Mouse (Mus musculus) CH12.LX (cell line): Measurements from ENCODE around the gene Scgb1a1. TPM values are rescaled to one million over a fixed set of nuclear protein-coding genes. Genes with fewer than 3 reads are reported as not detected.
"Not testable (repeated sequence)": the region's sequence is repeated elsewhere in the genome, so short reads cannot be mapped to it uniquely, and the experiment has no call there.

Experiments used
- DNase-seq: peaks from one replicate; pipeline ENCODE4 v3.0.0-alpha.2; 2013; ENCODE audit errors: extremely low read depth
- H3K27ac ChIP-seq: 2 replicates; pipeline ENCODE4 v1.5.1; 2012; ENCODE audit warnings: low read depth, mild to moderate bottlenecking, control low read depth, moderate library complexity; ENCODE audit not compliant: insufficient read depth
- H3K27me3 ChIP-seq: replicated peaks from 2 replicates; pipeline ENCODE3; 2012; ENCODE audit warnings: inconsistent platforms
- H3K36me3 ChIP-seq, 2 experiments: replicated peaks in 1 of 2; 2 replicates each; pipeline versions ENCODE3 to v1.6.1; 2012; ENCODE audit warnings: inconsistent platforms in 1 of 2, low read length in 1 of 2, mild to moderate bottlenecking in 1 of 2, mixed read lengths in 1 of 2, moderate library complexity in 1 of 2; ENCODE audit not compliant: control insufficient read depth in 1 of 2, insufficient read depth in 1 of 2
- H3K4me1 ChIP-seq, 2 experiments: 2 replicates each; pipeline ENCODE4 v1.6.1; 2012; ENCODE audit warnings: inconsistent platforms in 1 of 2, moderate library complexity in 1 of 2; ENCODE audit not compliant: insufficient read depth in 2 of 2, control insufficient read depth in 1 of 2
- H3K4me2 ChIP-seq: 2 replicates; pipeline ENCODE4 v1.6.1; 2012; ENCODE audit warnings: low read depth, mild to moderate bottlenecking, control low read depth; ENCODE audit not compliant: poor library complexity, insufficient read depth, severe bottlenecking
- H3K4me3 ChIP-seq, 3 experiments: fragments of 150-350 bp in 1 of 3; sonication (generic) in 1 of 3; replicated peaks in 1 of 3; 2 replicates each; pipeline versions ENCODE3 to v1.5.1; 2011 to 2012; ENCODE audit warnings: low read depth in 2 of 3, low read length in 2 of 3, mild to moderate bottlenecking in 2 of 3, moderate library complexity in 2 of 3, control low read depth in 1 of 3, improper control_type of control experiment in 1 of 3, inconsistent platforms in 1 of 3, mixed read lengths in 1 of 3; ENCODE audit not compliant: poor library complexity in 1 of 3
- H3K79me2 ChIP-seq: replicated peaks from 2 replicates; pipeline ENCODE4 v1.6.1; 2012; ENCODE audit warnings: mild to moderate bottlenecking, moderate library complexity; ENCODE audit not compliant: control insufficient read depth, poor library complexity, insufficient read depth, severe bottlenecking; ENCODE audit errors: extremely low read depth
- H3K9ac ChIP-seq: 2 replicates; pipeline ENCODE4 v1.6.1; 2012; ENCODE audit warnings: low read depth, mild to moderate bottlenecking, control low read depth, moderate library complexity; ENCODE audit not compliant: insufficient read depth
- H3K9me3 ChIP-seq: replicated peaks from 2 replicates; pipeline ENCODE3; 2012; ENCODE audit warnings: low read length, inconsistent platforms, mixed read lengths
- BHLHE40 ChIP-seq: IDR thresholded peaks from 2 replicates; pipeline ENCODE4 v1.6.1; 2011; ENCODE audit warnings: mild to moderate bottlenecking, low read depth, low read length, improper control_type of control experiment
- CHD1 ChIP-seq: IDR thresholded peaks from 2 replicates; pipeline ENCODE4 v1.6.1; 2012; ENCODE audit warnings: low read depth, low read length, improper control_type of control experiment, inconsistent platforms
- E2F4 ChIP-seq: IDR thresholded peaks from 2 replicates; pipeline ENCODE4 v1.6.1; 2011; ENCODE audit warnings: low read depth, low read length, improper control_type of control experiment; ENCODE audit not compliant: insufficient replicate concordance
- ELF1 ChIP-seq: IDR thresholded peaks from 2 replicates; pipeline ENCODE4 v1.6.1; 2014; ENCODE audit warnings: low read depth, mild to moderate bottlenecking, inconsistent platforms, low read length, improper control_type of control experiment
- EP300 ChIP-seq: IDR thresholded peaks from 2 replicates; pipeline ENCODE4 v1.6.1; 2011; ENCODE audit warnings: low read length, improper control_type of control experiment
- ETS1 ChIP-seq: conservative IDR thresholded peaks from 2 replicates; pipeline ENCODE4 v1.6.1; 2012; ENCODE audit warnings: low read depth, mild to moderate bottlenecking, inconsistent platforms, low read length, improper control_type of control experiment, moderate library complexity
- IRF4 ChIP-seq: IDR thresholded peaks from 2 replicates; pipeline ENCODE4 v1.6.1; 2014; ENCODE audit warnings: low read depth, mild to moderate bottlenecking, inconsistent platforms, low read length, improper control_type of control experiment
- JUN ChIP-seq: IDR thresholded peaks from 2 replicates; pipeline ENCODE4 v1.6.1; 2011; ENCODE audit warnings: low read depth, mild to moderate bottlenecking, low read length, improper control_type of control experiment, moderate library complexity; ENCODE audit not compliant: insufficient read depth
- JUND ChIP-seq: conservative IDR thresholded peaks from 2 replicates; pipeline ENCODE4 v1.6.1; 2011; ENCODE audit warnings: low read depth, low read length, improper control_type of control experiment
- KAT2A ChIP-seq: IDR thresholded peaks from 2 replicates; pipeline ENCODE4 v1.6.1; 2012; ENCODE audit warnings: low read length, improper control_type of control experiment, inconsistent platforms; ENCODE audit not compliant: insufficient replicate concordance
- MAX ChIP-seq: IDR thresholded peaks from 2 replicates; pipeline ENCODE4 v1.6.1; 2011; ENCODE audit warnings: low read length, improper control_type of control experiment
- MEF2A ChIP-seq: IDR thresholded peaks from 2 replicates; pipeline ENCODE4 v1.6.1; 2014; ENCODE audit warnings: low read depth, mild to moderate bottlenecking, inconsistent platforms, low read length, improper control_type of control experiment, borderline replicate concordance
- POLR2A ChIP-seq: IDR thresholded peaks from 2 replicates; pipeline ENCODE4 v1.6.1; 2011; ENCODE audit warnings: low read depth, mild to moderate bottlenecking, improper control_type of control experiment, low read length
- POLR2AphosphoS2 ChIP-seq: IDR thresholded peaks from 2 replicates; pipeline ENCODE4 v1.6.1; 2011; ENCODE audit warnings: low read depth, low read length, improper control_type of control experiment
- RCOR1 ChIP-seq: conservative IDR thresholded peaks from 2 replicates; pipeline ENCODE4 v1.6.1; 2012; ENCODE audit warnings: low read depth, mild to moderate bottlenecking, inconsistent platforms, low read length, improper control_type of control experiment
- TCF12 ChIP-seq: IDR thresholded peaks from 2 replicates; pipeline ENCODE4 v1.6.1; 2014; ENCODE audit warnings: low read depth, mild to moderate bottlenecking, inconsistent platforms, low read length, improper control_type of control experiment
- UBTF ChIP-seq: IDR thresholded peaks from 2 replicates; pipeline ENCODE4 v1.6.1; 2012; ENCODE audit warnings: low read depth, mild to moderate bottlenecking, inconsistent platforms, low read length, improper control_type of control experiment, moderate library complexity
- USF2 ChIP-seq: conservative IDR thresholded peaks from 2 replicates; pipeline ENCODE4 v1.6.1; 2011; ENCODE audit warnings: low read depth, low read length, improper control_type of control experiment
- ZC3H11A ChIP-seq: IDR thresholded peaks from 2 replicates; pipeline ENCODE4 v1.6.1; 2012; ENCODE audit warnings: low read depth, mild to moderate bottlenecking, inconsistent platforms, low read length, improper control_type of control experiment
- ZMIZ1 ChIP-seq: IDR thresholded peaks from 2 replicates; pipeline ENCODE4 v1.6.1; 2012; ENCODE audit warnings: low read depth, mild to moderate bottlenecking, inconsistent platforms, low read length, improper control_type of control experiment
- dilution Hi-C: fragments of 300-500 bp; cut with MboI; formaldehyde crosslinking; loops from 2 replicates; pipeline ENCODE4 v1.14.3; 2020; ENCODE audit warnings: low sequenced_read_pairs; ENCODE audit not compliant: extremely low pct_unique_long_range_greater_than_20kb, extremely low pct_ligation_motif_present
- in situ Hi-C: fragments of 300-500 bp; cut with MboI; formaldehyde crosslinking; loops from 3 replicates; pipeline ENCODE4 v1.14.3; 2019; ENCODE audit warnings: low sequenced_read_pairs, low pct_ligation_motif_present, low pct_unique_long_range_greater_than_20kb, mixed read lengths
- polyA plus RNA-seq: library from polyadenylated mRNA; unstranded; fragments of >175 nt; gene quantifications from 2 replicates; pipeline ENCODE4 v1.2.1, GENCODE M21; 2012; ENCODE audit warnings: low read depth; ENCODE audit not compliant: insufficient read length
- total RNA-seq, 2 experiments: library from RNA; depleted of rRNA; stranded (reverse); fragments of 300-350 nt in 1 of 2; fragments of >200 nt in 1 of 2; gene quantifications; 2 replicates each; pipeline ENCODE4 v1.2.3; 2012 to 2014

Gene Scgb1a1
- total and polyA plus RNA-seq, 3 experiments: not detected

GRCm38 (mm10) chr19:9123986-9124385 lies 36.2 kb upstream of the Scgb1a1 start:
- H3K9me3 ChIP-seq, H3K4me3 ChIP-seq, H3K4me2 ChIP-seq, H3K27ac ChIP-seq, DNase-seq, H3K79me2 ChIP-seq, dilution Hi-C loops, H3K27me3 ChIP-seq, H3K9ac ChIP-seq: not testable (repeated sequence)
- peaks cover 6 to 13% of the 10 kb centered on the region in 2 experiments for H3K4me1 ChIP-seq
- H3K36me3 ChIP-seq: peaks cover 12 to 32% of the 10 kb centered on the region in 2 experiments
- TF ChIP-seq EP300: peak; percentile 77
- TF ChIP-seq JUN: peak; percentile 64
- 0 out of 2 replicates have a peak, but pooled peaks have one; percentile 30 for TF ChIP-seq IRF4
- in situ Hi-C loops: loop anchor here (25.0 kb wide), 1 partner anchor 387 kb away; the partner anchor contains the start of genes 1700092M07Rik, Stx5a and Wdr74

GRCm38 (mm10) chr19:9122390-9122789 lies 34.6 kb upstream of the Scgb1a1 start:
- no peaks in the 10 kb centered on the region for H3K79me2 ChIP-seq
- TF ChIP-seq EP300 (peak; percentile 51; the same call in 1 of the 2 replicates), MEF2A (peak; percentile 57; the same call in 1 of the 2 replicates), BHLHE40 (no peak), CHD1 (no peak), USF2 (no peak), JUND (no peak), IRF4 (0 out of 2 replicates have a peak, but pooled peaks have one; percentile 17), POLR2AphosphoS2 (no peak), ZC3H11A (no peak), ZMIZ1 (no peak), ETS1 (peak; percentile 10; the same call in 1 of the 2 replicates), ELF1 (peak; percentile 23; the same call in 1 of the 2 replicates), MAX (no peak), UBTF (no peak), E2F4 (no peak), RCOR1 (no peak), KAT2A (no peak), TCF12 (no peak), POLR2A (no peak)
- TF ChIP-seq, all 38 proteins: peak for 5
- Histone ChIP-seq H3K4me1 (peaks cover 6 to 15% of the 10 kb centered on the region in 2 experiments), H3K27ac (0 out of 2 replicates have a peak overlapping the region, but pooled peaks have one; percentile 16), H3K4me2 (peak overlapping the region; percentile 62; the same call in 1 of the 2 replicates), H3K9me3 (peaks cover 7% of the 10 kb centered on the region), H3K9ac (no peak overlapping the region), H3K36me3 (peaks cover 10 to 31% of the 10 kb centered on the region in 2 experiments), H3K4me3 (no peak overlapping the region), H3K27me3 (no peaks in the 10 kb centered on the region)
- dilution Hi-C loops (no loop called here), in situ Hi-C loops (loop anchor here (25.0 kb wide), 1 partner anchor 385 kb away; the partner anchor contains the start of genes 1700092M07Rik, Stx5a and Wdr74)
- peak; percentile 47 for DNase-seq
